Mouse (Mus musculus): Measurements from ENCODE around the gene Lifr. TPM values are rescaled to one million over a fixed set of nuclear protein-coding genes. Genes with fewer than 3 reads are reported as not detected.

The Lifr gene
- total RNA-seq, 2 experiments from 2014 or later, result 0.15 TPM; not detected in 1

- peak; percentile 37 for ATAC-seq (replicated peaks; ENCODE audit: poor library complexity, severe bottlenecking)
Observed at GRCm38 (mm10) chr15:7079631-7080337, 10.6 kb upstream of the Lifr start.

DNA sequence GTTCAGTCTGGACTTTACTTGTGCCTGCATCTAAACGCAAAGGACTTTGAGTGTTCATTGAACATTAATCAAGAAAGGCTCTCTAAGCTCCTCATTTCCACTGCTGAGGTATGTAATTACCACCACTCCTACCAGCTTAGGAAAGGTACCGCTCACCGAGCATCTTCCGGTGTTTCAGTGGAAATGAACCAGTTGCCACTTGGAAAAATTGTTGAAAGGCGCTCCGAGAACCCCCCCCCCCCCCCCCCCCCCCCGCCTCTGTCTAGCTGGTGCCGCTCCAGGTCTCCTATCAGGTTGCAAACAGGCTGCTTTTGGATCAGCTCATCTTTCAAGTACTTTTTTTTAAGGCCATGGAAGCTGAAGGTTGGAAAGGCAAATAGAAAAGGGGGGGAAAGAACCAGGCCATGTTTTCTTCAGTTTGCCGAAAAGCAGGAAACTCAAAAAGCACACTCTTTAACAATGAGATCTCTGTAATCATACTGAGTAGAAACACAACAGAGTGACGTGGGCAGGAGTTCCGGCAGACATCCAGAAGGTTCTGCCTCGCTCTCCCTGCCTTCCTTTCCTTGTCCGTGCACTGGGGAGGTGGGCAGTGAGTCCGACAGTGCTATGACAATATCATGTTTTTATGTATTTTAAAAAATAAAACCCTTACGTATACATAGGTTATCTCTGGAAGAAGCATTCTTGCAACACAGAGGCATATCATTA is 9.3 kb upstream of the Lifr start:
- no peak for ATAC-seq (replicated peaks; ENCODE audit: poor library complexity, severe bottlenecking)

DNA sequence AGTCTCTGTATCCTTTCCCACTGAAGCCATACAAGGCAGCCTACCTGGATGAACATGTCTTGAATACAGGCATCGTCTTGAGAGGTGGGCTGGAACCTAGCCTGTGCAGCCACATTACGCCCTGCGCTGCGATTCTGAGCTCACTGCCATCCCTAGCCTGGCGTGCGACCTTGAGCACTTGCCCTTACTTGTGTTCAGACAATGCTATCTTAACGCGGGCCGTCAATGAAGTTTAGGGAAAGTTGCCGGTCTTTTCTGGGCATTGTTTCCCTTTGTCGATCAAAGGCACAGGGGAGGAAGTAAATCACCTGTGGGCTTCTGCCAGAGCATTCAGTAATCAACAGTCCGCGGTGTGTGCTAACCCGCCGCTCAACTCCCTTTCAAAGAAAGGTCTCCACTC is 8.6 kb upstream of the Lifr start:
- ATAC-seq (replicated peaks; ENCODE audit: poor library complexity, severe bottlenecking), result no peak

DNA sequence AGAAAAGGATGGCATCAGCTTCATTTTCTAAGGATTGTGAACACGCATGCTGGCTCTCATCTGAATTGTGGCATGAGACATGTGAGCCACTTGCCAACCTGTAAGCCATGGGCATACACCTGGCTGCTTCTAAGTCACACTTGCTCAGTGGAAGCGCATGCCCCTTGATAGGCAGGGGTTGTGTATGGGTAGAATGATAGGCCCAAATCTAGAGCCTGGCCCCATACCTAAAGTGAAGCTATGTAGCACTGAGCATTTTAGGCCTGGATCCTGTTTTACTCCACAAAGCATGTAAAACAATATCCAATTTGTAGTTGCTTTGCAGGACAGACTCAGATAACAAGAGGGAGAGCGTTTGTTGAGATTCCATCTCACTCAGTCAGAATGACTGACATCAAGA is 7.5 kb upstream of the Lifr start:
- no peak for ATAC-seq (replicated peaks; ENCODE audit: poor library complexity, severe bottlenecking)

DNA sequence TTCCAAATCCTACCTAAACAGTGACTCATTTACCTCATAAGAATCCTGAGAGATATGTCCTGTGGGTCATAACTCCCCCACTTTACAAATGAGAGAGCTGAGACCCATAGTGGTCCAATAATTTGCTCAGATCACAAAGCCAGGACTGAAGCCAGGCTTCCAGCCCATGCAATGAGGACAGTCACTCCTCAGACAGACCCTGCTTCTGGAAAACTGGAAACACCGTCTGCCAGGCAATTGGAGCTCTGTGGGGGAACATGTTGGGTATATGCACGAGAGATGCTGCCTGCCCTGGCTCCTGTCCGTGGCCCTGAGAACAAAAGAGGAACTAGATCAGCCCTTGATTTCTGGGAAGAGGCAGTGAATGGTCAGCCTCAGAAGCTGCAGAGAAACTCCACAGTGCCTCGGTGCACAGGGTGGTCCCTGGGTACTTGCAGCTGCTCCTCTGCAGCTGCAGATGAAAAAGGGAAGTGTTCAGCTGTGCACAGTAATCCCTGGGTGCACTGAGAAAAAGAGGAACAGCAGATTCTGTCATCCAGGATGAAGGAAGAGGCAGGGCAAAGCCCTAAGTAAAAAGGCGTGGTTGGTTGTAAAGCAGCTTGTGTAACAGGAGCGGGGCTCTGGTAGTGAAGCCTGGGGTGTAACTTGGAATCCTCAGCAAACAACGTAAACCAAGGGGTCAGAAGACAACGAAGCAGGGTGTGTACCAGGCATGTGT is 5.5 kb upstream of the Lifr start:
- ATAC-seq (replicated peaks; ENCODE audit: poor library complexity, severe bottlenecking), result peak; percentile 90

GRCm38 (mm10) chr15:7088691-7089090 is 1.7 kb upstream of the Lifr start:
- ATAC-seq (replicated peaks; ENCODE audit: poor library complexity, severe bottlenecking), result peak; percentile 10

GRCm38 (mm10) chr15:7092321-7092720 is 1.9 kb downstream of the Lifr start:
- ATAC-seq (replicated peaks; ENCODE audit: poor library complexity, severe bottlenecking), result peak; percentile 86

- no peak for ATAC-seq (replicated peaks; ENCODE audit: poor library complexity, severe bottlenecking)
Observed at GRCm38 (mm10) chr15:7099406-7099805, 9.0 kb downstream of the Lifr start.

- ATAC-seq (replicated peaks; ENCODE audit: poor library complexity, severe bottlenecking), result no peak
Observed at GRCm38 (mm10) chr15:7100226-7100625, 9.8 kb downstream of the Lifr start.

- no peak for ATAC-seq (replicated peaks; ENCODE audit: poor library complexity, severe bottlenecking)
Observed at GRCm38 (mm10) chr15:7103051-7103450, 12.6 kb downstream of the Lifr start.

DNA sequence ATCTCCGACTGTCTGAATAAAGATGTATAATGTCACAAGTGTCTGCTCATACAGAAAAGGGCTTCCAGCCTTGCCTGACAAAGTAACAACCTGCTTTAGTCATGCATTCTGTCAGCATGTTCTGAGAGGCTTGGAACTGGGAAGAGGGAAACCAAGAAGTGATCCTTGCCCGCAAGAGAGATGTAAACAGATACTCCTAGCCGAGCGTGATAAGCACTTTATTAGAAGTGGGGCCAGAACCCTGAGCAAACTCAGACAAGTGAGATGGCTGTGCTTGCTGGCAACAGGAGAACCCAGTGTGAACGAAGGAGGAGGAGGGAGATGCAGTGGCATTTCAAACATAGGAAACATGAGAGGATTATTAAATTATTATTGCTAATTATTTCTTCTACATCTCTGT is 14.8 kb downstream of the Lifr start:
- no peak for ATAC-seq (replicated peaks; ENCODE audit: poor library complexity, severe bottlenecking)

GRCm38 (mm10) chr15:7108160-7108559 is 17.7 kb downstream of the Lifr start:
- ATAC-seq (replicated peaks; ENCODE audit: poor library complexity, severe bottlenecking), result no peak

DNA sequence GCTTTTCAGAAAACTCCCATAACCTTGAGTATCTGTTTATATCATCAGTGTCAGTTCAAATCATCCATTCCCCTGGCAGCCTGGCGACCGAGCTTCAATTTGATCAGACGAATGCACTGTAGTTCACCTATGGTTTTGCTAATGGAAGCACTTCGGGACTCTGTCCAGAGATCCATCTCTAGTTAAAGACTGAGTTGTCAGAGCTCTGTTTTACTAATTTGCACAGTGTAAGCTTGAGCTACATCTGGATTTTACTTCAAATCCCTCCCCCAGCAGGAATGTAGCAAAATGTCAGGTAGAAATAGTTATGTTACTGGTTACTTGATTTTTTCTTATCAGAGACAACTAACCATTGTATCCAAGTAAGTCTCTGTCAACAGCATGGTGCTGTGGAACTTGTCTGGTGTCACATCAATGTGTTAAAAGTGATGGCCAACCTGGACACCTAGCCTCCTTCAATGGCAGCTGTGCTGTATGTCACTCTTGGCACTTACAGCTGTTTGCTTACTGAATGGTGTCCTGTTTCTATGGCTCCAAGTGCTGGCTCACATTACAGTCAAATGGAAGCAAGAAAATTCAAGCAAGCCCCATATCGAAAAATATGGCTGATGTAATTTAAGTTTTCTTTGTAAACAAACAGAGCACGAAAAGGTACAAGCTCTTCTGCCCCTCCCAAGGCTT is 22.0 kb downstream of the Lifr start:
- no peak for ATAC-seq (replicated peaks; ENCODE audit: poor library complexity, severe bottlenecking)

GRCm38 (mm10) chr15:7113906-7114305 is 23.5 kb downstream of the Lifr start:
- ATAC-seq (replicated peaks; ENCODE audit: poor library complexity, severe bottlenecking), result peak; percentile 99

- no peak for ATAC-seq (replicated peaks; ENCODE audit: poor library complexity, severe bottlenecking)
Observed at GRCm38 (mm10) chr15:7115326-7116003, 25.1 kb downstream of the Lifr start.

GRCm38 (mm10) chr15:7116216-7116615 is 25.8 kb downstream of the Lifr start:
- no peak for ATAC-seq (replicated peaks; ENCODE audit: poor library complexity, severe bottlenecking)

DNA sequence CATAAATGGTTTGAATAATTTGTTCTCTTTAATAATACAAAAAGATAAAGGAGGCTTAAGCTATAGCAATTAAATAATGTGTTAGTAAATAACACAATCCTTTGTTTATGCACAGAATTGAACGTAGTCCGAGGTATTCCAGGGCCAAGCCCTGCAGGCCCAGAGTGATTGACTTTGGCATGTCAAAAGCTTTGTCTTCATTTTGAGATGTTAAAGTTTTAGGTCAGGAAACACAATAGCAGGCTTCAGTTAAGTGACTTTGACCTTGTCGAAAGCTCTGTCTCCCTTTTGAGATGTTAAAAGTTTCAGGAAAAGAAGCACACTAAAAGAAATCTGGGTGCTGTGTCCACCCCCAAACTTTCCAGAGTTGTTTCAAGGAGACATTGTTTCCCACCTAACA is 26.3 kb downstream of the Lifr start:
- ATAC-seq (replicated peaks; ENCODE audit: poor library complexity, severe bottlenecking), result no peak

- ATAC-seq (replicated peaks; ENCODE audit: poor library complexity, severe bottlenecking), result no peak
Observed at GRCm38 (mm10) chr15:7117944-7118343, 27.5 kb downstream of the Lifr start.

- ATAC-seq (replicated peaks; ENCODE audit: poor library complexity, severe bottlenecking), result no peak
Observed at GRCm38 (mm10) chr15:7118849-7119248, 28.4 kb downstream of the Lifr start.

DNA sequence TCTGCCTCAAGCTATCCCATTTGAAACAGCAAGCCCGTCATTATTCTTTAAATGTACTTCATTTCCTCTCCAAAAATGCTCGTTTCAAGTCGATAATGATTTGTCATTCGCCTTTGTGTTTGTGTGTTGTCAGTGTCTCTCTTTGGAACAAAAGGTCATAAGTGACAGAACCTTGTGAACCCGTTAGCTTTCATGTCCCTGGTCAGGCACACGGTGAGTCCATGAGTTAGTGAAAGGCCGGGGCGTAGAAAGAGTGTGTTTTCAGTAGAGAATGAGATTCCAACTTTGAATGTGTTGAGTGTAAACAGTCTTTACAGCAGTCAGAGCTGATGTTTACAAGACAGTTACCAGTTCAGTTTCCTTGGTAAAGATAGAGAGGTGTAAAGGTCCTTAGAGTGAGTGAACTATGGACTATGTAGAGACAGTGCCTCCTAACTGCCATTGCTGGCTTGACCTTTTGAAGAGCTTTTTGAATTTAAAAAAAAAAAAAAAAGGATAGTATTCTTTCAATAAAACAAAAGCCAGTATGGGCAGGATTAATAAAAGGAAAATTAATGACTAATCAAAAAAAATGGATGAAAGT is 29.6 kb downstream of the Lifr start:
- ATAC-seq (replicated peaks; ENCODE audit: poor library complexity, severe bottlenecking), result no peak

All from granulocyte monocyte progenitor cell, adult 5-6 weeks (primary cell).